Mouse (Mus musculus) thymus, adult 18-20 months (tissue): ENCODE measurements around the gene Gm45234.

ENCODE experiments used
- DNase-seq, 2 experiments: peaks; one replicate each; pipeline ENCODE4 v3.0.0; 2022; ENCODE audit warnings: mixed read lengths in 2 of 2

Gene Gm45234

GRCm38 (mm10) chr6:124703789-124704188 is 52.0 kb downstream of the Gm45234 start:
- no peak for DNase-seq

GRCm38 (mm10) chr6:124702784-124703103 is 53.1 kb downstream of the Gm45234 start:
- peak; percentile 66 to 70 for DNase-seq

- DNase-seq, result no peak
These were observed 53.6 kb downstream of the Gm45234 start for GRCm38 (mm10) chr6:124702102-124702783.

- no peak for DNase-seq
These were observed 54.5 kb downstream of the Gm45234 start for GRCm38 (mm10) chr6:124701338-124701737.

GRCm38 (mm10) chr6:124699962-124700610 is 55.7 kb downstream of the Gm45234 start:
- no peak for DNase-seq

GRCm38 (mm10) chr6:124699366-124699765 is 56.5 kb downstream of the Gm45234 start:
- DNase-seq, result no peak

- DNase-seq, result no peak
These were observed 57.1 kb downstream of the Gm45234 start for GRCm38 (mm10) chr6:124698751-124699150.

- no peak for DNase-seq
These were observed 59.2 kb downstream of the Gm45234 start for GRCm38 (mm10) chr6:124696441-124697150.

- DNase-seq, result peak; percentile 42 to 69
These were observed 61.5 kb downstream of the Gm45234 start for GRCm38 (mm10) chr6:124694166-124694955.

- no peak for DNase-seq
These were observed 62.4 kb downstream of the Gm45234 start for GRCm38 (mm10) chr6:124693243-124693981.

GRCm38 (mm10) chr6:124690517-124690916 is 65.3 kb downstream of the Gm45234 start:
- no peak for DNase-seq
